Mouse (Mus musculus) liver, embryonic 15.5 days (tissue): ENCODE measurements around the gene Fcgr3. TPM values are rescaled to one million over a fixed set of nuclear protein-coding genes. Genes with fewer than 3 reads are reported as not detected.
"Not testable (repeated sequence)": the region's sequence is repeated elsewhere in the genome, so short reads cannot be mapped to it uniquely, and the experiment has no call there.

Experiments used
- ATAC-seq: fragments of 200-750 bp; cut with Nextera tagmentation; 2 replicates; pipeline ENCODE4 v1.8.0; 2017; ENCODE audit warnings: moderate number of reproducible peaks, mild to moderate bottlenecking, moderate library complexity; ENCODE audit not compliant: insufficient read depth
- H3K27ac ChIP-seq: fragments of 300-500 bp; sonication (generic); replicated peaks from 2 replicates; pipeline ENCODE4 v1.5.1; 2015; ENCODE audit warnings: mild to moderate bottlenecking, inconsistent platforms
- H3K27me3 ChIP-seq: fragments of 300-500 bp; sonication (generic); 2 replicates; pipeline ENCODE4 v1.6.1; 2015; ENCODE audit warnings: mild to moderate bottlenecking, inconsistent platforms
- H3K36me3 ChIP-seq: fragments of 300-500 bp; sonication (generic); replicated peaks from 2 replicates; pipeline ENCODE4 v1.6.1; 2015; ENCODE audit warnings: moderate library complexity, mild to moderate bottlenecking, inconsistent platforms
- H3K4me1 ChIP-seq: fragments of 300-500 bp; sonication (generic); replicated peaks from 2 replicates; pipeline ENCODE4 v1.6.1; 2015; ENCODE audit warnings: inconsistent platforms
- H3K4me2 ChIP-seq: fragments of 300-500 bp; sonication (generic); 2 replicates; pipeline ENCODE4 v1.6.1; 2015; ENCODE audit warnings: moderate library complexity, mild to moderate bottlenecking, inconsistent platforms
- H3K4me3 ChIP-seq: fragments of 300-500 bp; sonication (generic); replicated peaks from 2 replicates; pipeline ENCODE4 v1.5.1; 2015; ENCODE audit warnings: mild to moderate bottlenecking, inconsistent platforms
- H3K9ac ChIP-seq: fragments of 300-500 bp; sonication (generic); 2 replicates; pipeline ENCODE4 v1.6.1; 2015; ENCODE audit warnings: moderate library complexity, mild to moderate bottlenecking, inconsistent platforms
- H3K9me3 ChIP-seq: fragments of 300-500 bp; sonication (generic); replicated peaks from 2 replicates; pipeline ENCODE4 v1.6.1; 2016; ENCODE audit warnings: inconsistent platforms
- WGBS: fragments of 180-500 bp; shearing (Covaris S2); methylation state at CpG from one replicate; pipeline ENCODE4 v1.1.7; 2015; ENCODE audit warnings: mixed read lengths; ENCODE audit not compliant: insufficient replicate concordance; 5-methylcytosine and 5-hydroxymethylcytosine counted together
- polyA plus RNA-seq: library from polyadenylated mRNA; unstranded; fragments of >200 nt; fragmentation: Nextera tagmentation; extraction: Ambion mirVana; gene quantifications from 2 replicates; pipeline ENCODE4 v1.2.1, GENCODE M21; 2015

Gene Fcgr3
- polyA plus RNA-seq, 1 experiment from 2014 or later, result 27.2 TPM

DNA sequence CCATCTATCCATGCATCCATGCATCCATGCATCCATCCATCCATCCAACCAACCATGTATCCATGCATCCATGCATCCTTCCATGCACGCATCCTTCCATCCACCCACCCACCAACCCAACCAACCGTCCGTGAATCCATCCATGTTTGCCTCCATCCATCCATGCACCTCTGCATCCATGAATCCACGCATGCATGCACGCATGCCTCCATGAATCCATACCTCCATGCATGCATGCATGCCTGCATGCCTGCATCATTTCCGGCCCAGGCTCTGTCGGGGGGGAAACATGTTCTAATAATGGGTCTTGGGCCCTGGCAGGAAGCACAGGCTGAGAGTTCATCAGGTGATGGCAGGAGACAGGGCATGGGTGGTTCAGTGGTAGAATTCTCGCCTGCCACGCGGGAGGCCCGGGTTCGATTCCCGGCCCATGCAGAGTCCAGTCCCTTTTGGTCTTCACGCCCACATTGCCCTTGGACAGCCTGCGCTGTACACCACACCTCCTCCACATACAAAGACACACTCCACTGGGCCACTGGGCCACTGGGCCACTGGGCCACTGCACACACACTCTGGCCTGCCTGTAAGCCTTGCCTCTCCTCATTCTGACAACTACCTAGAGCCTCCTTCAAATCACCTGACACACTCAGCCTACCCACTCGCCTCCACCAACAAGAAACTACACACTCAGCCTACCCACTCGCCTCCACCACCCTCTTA lies 16.9 kb upstream of the Fcgr3 start:
- H3K36me3 ChIP-seq, H3K4me2 ChIP-seq, H3K9me3 ChIP-seq, H3K4me3 ChIP-seq, H3K9ac ChIP-seq, H3K27ac ChIP-seq, H3K4me1 ChIP-seq: not testable (repeated sequence)
- peak; percentile 63 for ATAC-seq
- WGBS, result 28% methylated on average over 12 of the region's 17 CpGs
- peaks cover 47% of the 10 kb centered on the region for H3K27me3 ChIP-seq

DNA sequence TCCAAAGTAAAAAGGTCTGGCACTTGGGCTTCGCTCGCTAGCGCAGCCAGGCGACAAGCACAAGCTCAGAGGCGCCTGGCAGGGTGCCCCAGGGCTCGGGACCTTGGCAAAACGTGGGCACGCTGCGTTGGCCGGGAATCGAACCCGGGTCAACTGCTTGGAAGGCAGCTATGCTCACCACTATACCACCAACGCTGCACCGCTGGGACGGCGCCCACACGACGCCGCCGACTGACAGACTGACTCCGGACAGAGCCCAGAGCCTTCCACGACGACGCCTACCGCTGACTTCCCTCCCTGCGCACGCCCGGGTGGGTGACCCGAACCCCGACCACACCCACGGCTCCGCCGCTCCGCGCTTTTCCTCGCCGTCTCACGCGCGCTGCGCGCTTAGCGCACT lies 15.1 kb upstream of the Fcgr3 start:
- H3K9ac ChIP-seq, H3K27ac ChIP-seq, H3K4me2 ChIP-seq, H3K4me3 ChIP-seq, H3K36me3 ChIP-seq, H3K9me3 ChIP-seq, H3K4me1 ChIP-seq: not testable (repeated sequence)
- peak; percentile 61 for ATAC-seq
- WGBS, result no CpG with 5 or more reads among the region's 43 CpGs
- H3K27me3 ChIP-seq, result peaks cover 36% of the 10 kb centered on the region

DNA sequence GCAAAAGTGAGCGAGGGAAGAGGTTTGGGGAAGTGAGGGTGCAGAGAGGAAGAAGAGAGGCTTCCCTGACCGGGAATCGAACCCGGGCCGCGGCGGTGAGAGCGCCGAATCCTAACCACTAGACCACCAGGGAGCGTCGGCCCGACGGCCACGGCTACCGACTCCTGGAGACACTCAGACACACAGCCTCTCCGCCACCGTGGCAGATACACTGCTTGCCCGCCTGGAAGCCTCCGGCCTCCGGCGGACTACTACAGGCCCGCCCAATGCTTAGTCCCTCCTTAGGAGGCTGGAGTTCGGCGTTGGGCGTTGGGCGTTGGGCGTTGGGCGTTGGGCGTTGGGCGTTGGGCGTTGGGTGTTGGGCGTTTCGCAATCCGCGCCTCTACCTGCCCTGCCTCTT lies 14.6 kb upstream of the Fcgr3 start:
- H3K4me2 ChIP-seq, H3K4me3 ChIP-seq, H3K9me3 ChIP-seq, H3K36me3 ChIP-seq, H3K9ac ChIP-seq, H3K27ac ChIP-seq, H3K4me1 ChIP-seq: not testable (repeated sequence)
- peak; percentile 71 for ATAC-seq
- H3K27me3 ChIP-seq, result peaks cover 35% of the 10 kb centered on the region
- WGBS, result 0% methylated on average over 1 of the region's 35 CpGs

DNA sequence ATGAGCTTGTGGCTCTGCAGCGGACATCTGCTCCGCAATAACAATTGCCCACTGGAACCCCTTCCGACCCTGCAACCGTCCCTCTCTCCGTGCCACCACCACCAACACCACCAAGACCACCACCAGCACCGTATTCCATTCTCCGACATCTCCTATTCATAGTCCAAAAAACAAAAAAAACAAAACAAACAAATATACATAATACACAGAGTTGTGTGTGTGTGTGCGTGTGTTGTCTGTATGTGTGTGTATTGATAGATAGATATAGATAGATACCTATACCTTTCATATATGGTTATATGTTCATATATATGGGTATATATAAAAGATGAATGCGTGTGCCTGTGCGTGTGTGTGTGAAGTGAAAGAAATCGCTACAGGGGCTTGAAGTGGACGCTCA lies 13.7 kb upstream of the Fcgr3 start:
- Histone ChIP-seq H3K27me3 (peaks cover 43% of the 10 kb centered on the region), H3K4me2 (peak overlapping the region; percentile 30; the same call in 1 of the 2 replicates)
- WGBS, result 17% methylated on average over 12 of the region's 12 CpGs
- H3K9ac ChIP-seq, H3K4me1 ChIP-seq, H3K27ac ChIP-seq, H3K36me3 ChIP-seq, H3K9me3 ChIP-seq, H3K4me3 ChIP-seq, ATAC-seq: not testable (repeated sequence)

DNA sequence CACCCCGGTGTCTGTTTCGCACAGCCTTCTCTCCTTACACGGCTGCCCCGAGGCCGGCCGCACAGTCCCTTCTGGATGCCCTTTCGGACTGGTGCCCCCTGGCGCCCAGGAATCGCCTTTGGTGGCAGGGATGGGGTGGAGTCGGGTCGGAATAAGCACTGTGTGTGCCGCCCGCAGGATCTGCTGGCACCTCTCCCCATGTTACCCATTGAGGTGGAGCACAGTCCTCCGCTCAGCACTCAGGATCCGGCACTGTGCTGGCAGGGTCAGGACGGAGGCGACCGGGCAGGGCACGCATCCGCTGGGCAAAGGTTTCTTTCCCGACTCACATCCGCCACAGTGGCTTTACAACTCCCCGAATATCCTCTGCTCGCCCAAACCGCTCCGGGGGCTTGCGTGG lies 13.2 kb upstream of the Fcgr3 start:
- not testable (repeated sequence) for H3K36me3 ChIP-seq, H3K27ac ChIP-seq, H3K4me1 ChIP-seq, ATAC-seq, H3K4me2 ChIP-seq, H3K9me3 ChIP-seq, H3K9ac ChIP-seq, H3K4me3 ChIP-seq
- peaks cover 43% of the 10 kb centered on the region for H3K27me3 ChIP-seq
- 4% methylated on average over 19 of the region's 27 CpGs for WGBS

DNA sequence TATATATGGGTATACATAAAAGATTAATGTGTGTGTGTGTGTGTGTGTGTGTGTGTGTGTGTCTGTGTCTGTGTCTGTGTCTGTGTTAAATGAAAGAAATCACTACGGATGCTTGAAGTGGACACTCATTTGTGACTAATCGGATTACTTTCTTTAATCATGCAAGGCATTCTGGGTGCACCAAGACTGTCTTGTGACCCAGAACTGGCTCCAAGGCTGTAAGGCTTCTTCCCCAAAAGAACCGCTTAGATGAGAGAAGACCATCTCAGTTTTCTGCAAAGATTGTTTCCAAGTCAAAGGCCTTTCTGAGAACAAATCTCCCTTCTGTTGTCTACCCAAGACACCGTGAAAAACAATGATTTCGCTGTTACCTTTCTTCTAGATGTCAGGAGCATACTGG lies 12.5 kb upstream of the Fcgr3 start:
- H3K9me3 ChIP-seq, H3K27ac ChIP-seq, H3K4me2 ChIP-seq, H3K9ac ChIP-seq, H3K36me3 ChIP-seq, H3K4me1 ChIP-seq, ATAC-seq, H3K4me3 ChIP-seq: not testable (repeated sequence)
- 38% methylated on average over 5 of the region's 5 CpGs for WGBS
- H3K27me3 ChIP-seq, result peaks cover 43% of the 10 kb centered on the region

DNA sequence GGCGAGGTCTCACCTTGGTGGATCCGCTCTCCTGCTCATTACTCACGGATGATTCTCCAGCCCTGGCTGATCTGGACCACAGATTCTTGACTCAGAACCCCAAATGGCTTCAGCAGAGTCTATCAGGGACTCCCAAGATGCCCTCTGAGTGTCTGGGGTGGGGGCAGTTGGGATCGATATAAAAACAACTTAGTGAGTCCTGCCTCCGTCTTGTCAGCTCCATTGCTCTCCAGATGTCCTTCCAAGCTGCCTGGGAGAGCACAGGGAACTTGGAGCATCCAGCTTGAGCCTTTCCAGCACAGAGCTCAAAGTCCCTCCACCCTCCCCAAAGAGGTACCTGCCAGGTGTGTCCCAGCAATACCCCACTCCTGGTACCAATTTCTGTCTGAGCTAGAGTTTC lies 11.4 kb upstream of the Fcgr3 start:
- not testable (repeated sequence) for ATAC-seq, H3K27ac ChIP-seq, H3K4me3 ChIP-seq, H3K36me3 ChIP-seq, H3K9ac ChIP-seq, H3K4me2 ChIP-seq, H3K4me1 ChIP-seq, H3K9me3 ChIP-seq
- peaks cover 39% of the 10 kb centered on the region for H3K27me3 ChIP-seq
- WGBS, result 68% methylated on average over 5 of the region's 5 CpGs

DNA sequence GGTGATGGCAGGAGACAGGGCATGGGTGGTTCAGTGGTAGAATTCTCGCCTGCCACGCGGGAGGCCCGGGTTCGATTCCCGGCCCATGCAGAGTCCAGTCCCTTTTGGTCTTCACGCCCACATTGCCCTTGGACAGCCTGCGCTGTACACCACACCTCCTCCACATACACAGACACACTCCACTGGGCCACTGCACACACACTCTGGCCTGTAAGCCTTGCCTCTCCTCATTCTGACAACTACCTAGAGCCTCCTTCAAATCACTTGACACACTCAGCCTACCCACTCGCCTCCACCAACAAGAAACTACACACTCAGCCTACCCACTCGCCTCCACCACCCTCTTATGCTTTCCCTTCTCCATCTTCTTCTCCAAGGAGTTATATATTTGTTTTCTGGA lies 9.5 kb upstream of the Fcgr3 start:
- H3K4me1 ChIP-seq, H3K36me3 ChIP-seq, H3K9ac ChIP-seq, H3K27ac ChIP-seq, H3K4me3 ChIP-seq, H3K9me3 ChIP-seq, H3K4me2 ChIP-seq: not testable (repeated sequence)
- 7% methylated on average over 8 of the region's 10 CpGs for WGBS
- peaks cover 56% of the 10 kb centered on the region for H3K27me3 ChIP-seq
- peak; percentile 61 for ATAC-seq

DNA sequence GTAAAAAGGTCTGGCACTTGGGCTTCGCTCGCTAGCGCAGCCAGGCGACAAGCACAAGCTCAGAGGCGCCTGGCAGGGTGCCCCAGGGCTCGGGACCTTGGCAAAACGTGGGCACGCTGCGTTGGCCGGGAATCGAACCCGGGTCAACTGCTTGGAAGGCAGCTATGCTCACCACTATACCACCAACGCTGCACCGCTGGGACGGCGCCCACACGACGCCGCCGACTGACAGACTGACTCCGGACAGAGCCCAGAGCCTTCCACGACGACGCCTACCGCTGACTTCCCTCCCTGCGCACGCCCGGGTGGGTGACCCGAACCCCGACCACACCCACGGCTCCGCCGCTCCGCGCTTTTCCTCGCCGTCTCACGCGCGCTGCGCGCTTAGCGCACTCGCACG lies 7.5 kb upstream of the Fcgr3 start:
- peaks cover 43% of the 10 kb centered on the region for H3K27me3 ChIP-seq
- ATAC-seq, result peak; percentile 65
- not testable (repeated sequence) for H3K4me2 ChIP-seq, H3K27ac ChIP-seq, H3K36me3 ChIP-seq, H3K9ac ChIP-seq, H3K9me3 ChIP-seq, H3K4me3 ChIP-seq, H3K4me1 ChIP-seq
- WGBS, result no CpG with 5 or more reads among the region's 45 CpGs

DNA sequence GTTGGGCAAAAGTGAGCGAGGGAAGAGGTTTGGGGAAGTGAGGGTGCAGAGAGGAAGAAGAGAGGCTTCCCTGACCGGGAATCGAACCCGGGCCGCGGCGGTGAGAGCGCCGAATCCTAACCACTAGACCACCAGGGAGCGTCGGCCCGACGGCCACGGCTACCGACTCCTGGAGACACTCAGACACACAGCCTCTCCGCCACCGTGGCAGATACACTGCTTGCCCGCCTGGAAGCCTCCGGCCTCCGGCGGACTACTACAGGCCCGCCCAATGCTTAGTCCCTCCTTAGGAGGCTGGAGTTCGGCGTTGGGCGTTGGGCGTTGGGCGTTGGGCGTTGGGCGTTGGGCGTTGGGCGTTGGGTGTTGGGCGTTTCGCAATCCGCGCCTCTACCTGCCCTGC lies 7.0 kb upstream of the Fcgr3 start:
- 0% methylated on average over 1 of the region's 35 CpGs for WGBS
- not testable (repeated sequence) for H3K9ac ChIP-seq, H3K9me3 ChIP-seq, H3K4me3 ChIP-seq, H3K27ac ChIP-seq, H3K4me1 ChIP-seq, H3K36me3 ChIP-seq, H3K4me2 ChIP-seq
- peaks cover 39% of the 10 kb centered on the region for H3K27me3 ChIP-seq
- peak; percentile 70 for ATAC-seq

DNA sequence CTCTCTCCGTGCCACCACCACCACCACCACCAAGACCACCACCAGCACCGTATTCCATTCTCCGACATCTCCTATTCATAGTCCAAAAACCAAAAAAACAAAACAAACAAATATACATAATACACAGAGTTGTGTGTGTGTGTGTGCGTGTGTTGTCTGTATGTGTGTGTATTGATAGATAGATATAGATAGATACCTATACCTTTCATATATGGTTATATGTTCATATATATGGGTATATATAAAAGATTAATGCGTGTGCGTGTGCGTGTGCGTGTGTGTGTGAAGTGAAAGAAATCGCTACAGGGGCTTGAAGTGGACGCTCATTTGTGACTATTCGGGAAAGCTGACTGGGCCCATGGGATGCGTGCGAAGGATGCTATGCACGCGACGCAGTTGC lies 6.1 kb upstream of the Fcgr3 start:
- WGBS, result 20% methylated on average over 16 of the region's 16 CpGs
- not testable (repeated sequence) for H3K27ac ChIP-seq, H3K4me3 ChIP-seq, H3K4me1 ChIP-seq, H3K4me2 ChIP-seq, H3K9me3 ChIP-seq, H3K36me3 ChIP-seq, H3K9ac ChIP-seq, ATAC-seq
- H3K27me3 ChIP-seq, result peaks cover 40% of the 10 kb centered on the region

DNA sequence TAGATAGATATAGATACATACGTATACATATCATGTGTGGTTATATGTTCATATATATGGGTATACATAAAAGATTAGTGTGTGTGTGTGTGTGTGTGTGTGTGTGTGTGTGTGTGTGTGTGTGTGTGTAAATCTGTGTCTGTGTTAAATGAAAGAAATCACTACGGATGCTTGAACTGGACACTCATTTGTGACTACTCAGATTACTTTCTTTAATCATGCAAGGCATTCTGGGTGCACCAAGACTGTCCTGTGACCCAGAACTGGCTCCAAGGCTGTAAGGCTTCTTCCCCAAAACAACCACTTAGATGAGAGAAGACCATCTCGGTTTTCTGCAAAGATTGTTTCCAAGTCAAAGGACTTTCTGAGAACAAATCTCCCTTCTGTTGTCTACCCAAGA lies 4.8 kb upstream of the Fcgr3 start:
- H3K27me3 ChIP-seq, result peaks cover 48% of the 10 kb centered on the region

More for the DNA sequence above, 4.8 kb upstream of the Fcgr3 start:
- H3K27ac ChIP-seq, H3K9me3 ChIP-seq, H3K4me2 ChIP-seq, H3K4me3 ChIP-seq, H3K9ac ChIP-seq, ATAC-seq, H3K36me3 ChIP-seq, H3K4me1 ChIP-seq: not testable (repeated sequence)
- WGBS, result 56% methylated on average over 3 of the region's 3 CpGs
